Mouse (Mus musculus) liver, embryonic 14.5 days (tissue): ENCODE measurements around the gene Syt3. TPM values are rescaled to one million over a fixed set of nuclear protein-coding genes. Genes with fewer than 3 reads are reported as not detected.

ENCODE experiments used
- ATAC-seq: fragments of 200-750 bp; cut with Nextera tagmentation; 2 replicates; pipeline ENCODE4 v1.8.0; 2017; ENCODE audit warnings: moderate number of reproducible peaks, mild to moderate bottlenecking, moderate library complexity; ENCODE audit not compliant: insufficient read depth
- DNase-seq, 3 experiments: peaks; one replicate each; pipeline ENCODE4 v3.0.0-alpha.2; 2012 to 2013; ENCODE audit warnings: low read depth in 3 of 3, low spot score in 3 of 3
- H3K27ac ChIP-seq: fragments of 300-500 bp; sonication (generic); 2 replicates; pipeline ENCODE4 v1.5.1; 2014; ENCODE audit warnings: moderate library complexity, mild to moderate bottlenecking, control low read depth, inconsistent platforms
- H3K27me3 ChIP-seq: fragments of 300-500 bp; sonication (generic); 2 replicates; pipeline ENCODE4 v1.6.1; 2014; ENCODE audit warnings: mild to moderate bottlenecking, low read length, moderate library complexity; ENCODE audit not compliant: control insufficient read depth, insufficient read depth
- H3K36me3 ChIP-seq: fragments of 300-500 bp; sonication (generic); replicated peaks from 2 replicates; pipeline ENCODE4 v1.6.1; 2014; ENCODE audit warnings: low read depth; ENCODE audit not compliant: control insufficient read depth, insufficient read depth
- H3K4me1 ChIP-seq, 2 experiments: fragments of 200-500 bp in 1 of 2; fragments of 300-500 bp in 1 of 2; sonication (generic) in 1 of 2; replicated peaks; 2 replicates each; pipeline ENCODE4 v1.6.1; 2012 to 2014; ENCODE audit warnings: antibody characterized with exemption in 1 of 2, inconsistent platforms in 1 of 2, low read length in 1 of 2; ENCODE audit not compliant: control insufficient read depth in 2 of 2, insufficient read depth in 2 of 2
- H3K4me2 ChIP-seq: fragments of 300-500 bp; sonication (generic); 2 replicates; pipeline ENCODE4 v1.6.1; 2014; ENCODE audit warnings: low read depth, mild to moderate bottlenecking, control low read depth, moderate library complexity
- H3K4me3 ChIP-seq, 2 experiments: fragments of 200-500 bp in 1 of 2; fragments of 300-500 bp in 1 of 2; sonication (generic) in 1 of 2; 2 replicates each; pipeline ENCODE4 v1.5.1; 2012 to 2014; ENCODE audit warnings: low read depth in 2 of 2, low read length in 2 of 2, mild to moderate bottlenecking in 2 of 2, control low read depth in 1 of 2, inconsistent platforms in 1 of 2, moderate library complexity in 1 of 2; ENCODE audit not compliant: insufficient read depth in 1 of 2
- H3K9ac ChIP-seq: fragments of 300-500 bp; sonication (generic); replicated peaks from 2 replicates; pipeline ENCODE4 v1.6.1; 2014; ENCODE audit warnings: mild to moderate bottlenecking, control low read depth, moderate library complexity
- H3K9me3 ChIP-seq: fragments of 300-500 bp; sonication (generic); 2 replicates; pipeline ENCODE4 v1.6.1; 2016; ENCODE audit warnings: low read length, mixed read lengths; ENCODE audit not compliant: control insufficient read depth
- CTCF ChIP-seq: IDR thresholded peaks from 2 replicates; pipeline ENCODE4 v1.5.1; 2016; ENCODE audit warnings: antibody characterized with exemption, low read depth, control low read depth
- EP300 ChIP-seq: IDR thresholded peaks from 2 replicates; pipeline ENCODE4 v1.6.1; 2016; ENCODE audit warnings: antibody characterized with exemption, low read depth
- WGBS: fragments of 180-500 bp; shearing (Covaris S2); extraction: QIAGEN DNeasy Blood & Tissue Kit; methylation state at CpG from one replicate; pipeline ENCODE4 v1.1.7; 2014; ENCODE audit not compliant: insufficient replicate concordance; 5-methylcytosine and 5-hydroxymethylcytosine counted together
- polyA plus RNA-seq, 2 experiments: library from polyadenylated mRNA; depleted of rRNA in 1 of 2; stranded (reverse) in 1 of 2; unstranded in 1 of 2; fragments of >200 nt; fragmentation: Nextera tagmentation in 1 of 2; extraction: Ambion mirVana in 1 of 2; gene quantifications; 2 replicates each; pipeline versions ENCODE4 v1.2.1 to v1.2.3; 2012 to 2014

Gene Syt3
- polyA plus RNA-seq, 2 experiments, result 0.02 TPM; not detected in 1

DNA sequence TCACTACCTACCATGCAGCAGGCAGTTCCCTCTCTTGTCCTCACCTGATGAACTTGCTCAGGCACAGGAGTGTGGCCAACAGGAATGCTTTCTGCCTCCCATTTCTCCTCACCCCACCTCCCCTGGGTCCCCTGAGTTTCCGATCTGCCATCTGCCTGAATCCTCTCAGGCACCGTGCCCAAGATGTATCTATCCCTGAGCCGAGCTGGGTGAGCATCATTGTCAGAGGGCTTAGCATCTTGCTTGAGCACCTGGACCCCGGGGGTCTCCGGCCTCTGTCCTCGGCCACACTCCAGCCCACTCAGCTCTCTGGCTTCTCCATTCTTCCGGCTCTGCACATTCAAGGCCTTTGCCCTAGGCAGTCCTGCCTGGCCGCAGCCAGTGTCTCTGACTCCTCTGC is 54.0 kb downstream of the Syt3 start:
- peaks cover 8 to 14% of the 10 kb centered on the region in 2 experiments for H3K4me1 ChIP-seq
- ATAC-seq, result no peak
- H3K4me3 ChIP-seq, result no peak overlapping the region
- peaks cover 36% of the 10 kb centered on the region for H3K27me3 ChIP-seq
- no peak for DNase-seq
- no peaks in the 10 kb centered on the region for H3K9me3 ChIP-seq
- no peak overlapping the region for H3K9ac ChIP-seq
- no peaks in the 10 kb centered on the region for H3K36me3 ChIP-seq
- 55% methylated on average over 8 of the region's 8 CpGs for WGBS
- H3K27ac ChIP-seq, result no peak overlapping the region
- TF ChIP-seq CTCF (no peak), EP300 (no peak)
- H3K4me2 ChIP-seq, result no peak overlapping the region

DNA sequence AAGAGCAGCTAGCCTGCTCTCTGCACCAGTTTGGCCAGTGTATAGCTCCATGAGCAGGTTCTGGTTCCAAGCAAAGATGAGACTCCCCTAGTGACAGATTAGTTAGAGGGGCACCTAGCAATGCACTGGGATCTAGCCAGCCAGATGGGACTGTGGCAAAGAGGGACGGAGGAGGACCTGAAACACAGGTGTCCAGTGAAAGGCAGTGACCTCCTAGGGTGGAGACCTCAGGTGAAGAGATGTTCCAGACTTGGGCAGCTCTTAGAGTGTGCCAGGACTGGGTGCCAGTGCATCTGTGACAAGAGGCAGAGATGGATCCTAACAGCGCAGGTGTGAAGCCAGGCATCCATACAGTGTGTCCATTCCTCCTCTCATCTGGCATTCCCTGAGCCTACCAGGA is 55.8 kb downstream of the Syt3 start:
- DNase-seq (no peak), ATAC-seq (no peak)
- 55% methylated on average over 2 of the region's 2 CpGs for WGBS
- peaks cover 0 to 2% of the 10 kb centered on the region in 2 experiments; a peak in 3 of 4 replicates for H3K4me1 ChIP-seq
- H3K9me3 ChIP-seq, result no peaks in the 10 kb centered on the region
- H3K27ac ChIP-seq, result no peak overlapping the region
- no peaks in the 10 kb centered on the region for H3K36me3 ChIP-seq
- H3K27me3 ChIP-seq, result peaks cover 54% of the 10 kb centered on the region
- no peak overlapping the region for H3K9ac ChIP-seq
- no peak overlapping the region for H3K4me3 ChIP-seq
- no peak for TF ChIP-seq EP300
- no peak for TF ChIP-seq CTCF
- no peak overlapping the region for H3K4me2 ChIP-seq

DNA sequence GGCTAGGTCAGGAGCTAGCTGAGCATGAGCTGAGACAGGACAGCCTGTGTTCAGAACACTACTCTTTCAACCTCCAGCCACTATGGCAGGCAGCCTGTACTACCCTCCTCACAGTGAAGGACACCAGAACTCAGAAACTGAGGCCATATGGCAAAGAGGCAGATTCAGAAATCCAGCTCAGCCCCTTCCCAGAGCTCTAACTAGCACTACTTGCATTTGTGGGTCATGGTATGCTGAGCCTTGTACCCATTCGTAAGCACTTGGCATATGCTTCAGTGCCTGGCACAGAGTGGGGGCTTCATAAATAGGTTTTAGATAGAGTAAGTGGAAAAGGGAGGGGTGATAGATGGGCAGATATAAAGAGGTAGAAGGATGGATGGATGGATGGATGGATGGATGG is 56.6 kb downstream of the Syt3 start:
- Histone ChIP-seq H3K36me3 (no peaks in the 10 kb centered on the region), H3K4me3 (no peak overlapping the region), H3K27me3 (peaks cover 62% of the 10 kb centered on the region), H3K4me2 (no peak overlapping the region), H3K4me1 (peaks cover 0 to 2% of the 10 kb centered on the region in 2 experiments; a peak in 3 of 4 replicates), H3K9me3 (no peaks in the 10 kb centered on the region), H3K9ac (no peak overlapping the region), H3K27ac (no peak overlapping the region)
- DNase-seq (no peak), ATAC-seq (no peak)
- WGBS, result 49% methylated on average over 1 of the region's 1 CpGs
- no peak for TF ChIP-seq CTCF
- TF ChIP-seq EP300, result no peak

DNA sequence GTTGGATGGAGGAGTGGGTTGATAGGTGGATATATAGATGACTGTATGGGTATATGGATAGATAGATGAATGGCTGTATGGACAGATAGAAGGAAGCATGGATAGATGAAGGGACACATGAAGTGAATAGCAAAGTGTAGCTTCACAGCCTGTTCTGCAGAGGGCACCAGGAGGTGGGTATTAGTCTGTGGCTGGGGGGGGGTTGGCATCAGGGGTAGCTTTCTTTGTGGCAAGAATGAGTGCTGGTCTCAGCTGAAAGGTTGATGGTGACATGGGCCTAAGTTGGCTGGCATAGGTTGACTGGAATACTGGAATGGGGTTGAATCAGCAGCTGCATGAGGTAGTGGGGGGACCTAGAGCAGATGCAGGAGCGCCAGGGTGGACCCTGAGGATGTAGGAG is 57.3 kb downstream of the Syt3 start:
- H3K4me1 ChIP-seq, result peaks cover 0 to 2% of the 10 kb centered on the region in 2 experiments; a peak in 3 of 4 replicates
- DNase-seq, result no peak
- H3K27me3 ChIP-seq, result peaks cover 69% of the 10 kb centered on the region
- no peaks in the 10 kb centered on the region for H3K36me3 ChIP-seq
- H3K9me3 ChIP-seq, result no peaks in the 10 kb centered on the region
- H3K4me2 ChIP-seq, result no peak overlapping the region
- H3K9ac ChIP-seq, result no peak overlapping the region
- H3K27ac ChIP-seq, result no peak overlapping the region
- 15% methylated on average over 1 of the region's 1 CpGs for WGBS
- ATAC-seq, result no peak
- TF ChIP-seq EP300 (no peak), CTCF (no peak)
- no peak overlapping the region for H3K4me3 ChIP-seq

DNA sequence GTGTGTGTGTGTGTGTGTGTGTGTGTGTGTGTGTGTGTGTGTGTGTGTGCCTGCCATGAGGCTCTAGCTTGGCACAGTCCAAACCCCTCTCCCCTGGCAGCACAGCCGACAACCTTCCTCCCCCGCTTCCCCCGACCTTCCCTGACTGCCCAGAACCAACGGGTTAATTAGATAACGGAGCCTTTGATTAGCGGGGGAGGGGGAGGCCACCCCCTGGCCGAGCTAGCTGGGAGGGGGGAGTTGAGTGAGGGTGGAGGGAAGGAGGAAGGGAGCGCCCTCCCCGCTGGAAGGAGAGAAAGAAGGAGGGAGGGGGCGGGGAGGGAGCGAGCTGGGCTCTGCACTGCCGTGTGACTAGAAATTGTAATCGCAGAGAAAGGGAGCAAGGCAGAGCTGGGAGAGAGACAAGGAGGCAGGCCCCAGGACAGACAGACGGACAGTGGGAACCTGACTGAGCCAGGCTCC is 57.8 kb downstream of the Syt3 start:
- TF ChIP-seq EP300, result no peak
- no peak for TF ChIP-seq CTCF
- H3K9me3 ChIP-seq, result no peaks in the 10 kb centered on the region
- no peaks in the 10 kb centered on the region for H3K4me1 ChIP-seq
- H3K27me3 ChIP-seq, result peaks cover 73% of the 10 kb centered on the region
- H3K9ac ChIP-seq, result no peak overlapping the region
- WGBS, result 1% methylated on average over 14 of the region's 14 CpGs
- H3K27ac ChIP-seq, result no peak overlapping the region
- H3K36me3 ChIP-seq, result no peaks in the 10 kb centered on the region
- no peak for ATAC-seq
- H3K4me3 ChIP-seq, result no peak overlapping the region
- H3K4me2 ChIP-seq, result no peak overlapping the region
- DNase-seq, result no peak
